Mouse (Mus musculus) liver, embryonic 18 days (tissue): ENCODE data around the gene Stk25. TPM values are rescaled to one million over a fixed set of nuclear protein-coding genes. Genes with fewer than 3 reads are reported as not detected.

Experiments used
- polyA plus RNA-seq: library from polyadenylated mRNA; depleted of rRNA; stranded (reverse); fragments of >200 nt; gene quantifications from 2 replicates; pipeline ENCODE4 v1.2.3, GENCODE M21; 2012; rRNA removed

Gene Stk25
- polyA plus RNA-seq, result 55.0 and 57.8 TPM in 2 replicates

DNA sequence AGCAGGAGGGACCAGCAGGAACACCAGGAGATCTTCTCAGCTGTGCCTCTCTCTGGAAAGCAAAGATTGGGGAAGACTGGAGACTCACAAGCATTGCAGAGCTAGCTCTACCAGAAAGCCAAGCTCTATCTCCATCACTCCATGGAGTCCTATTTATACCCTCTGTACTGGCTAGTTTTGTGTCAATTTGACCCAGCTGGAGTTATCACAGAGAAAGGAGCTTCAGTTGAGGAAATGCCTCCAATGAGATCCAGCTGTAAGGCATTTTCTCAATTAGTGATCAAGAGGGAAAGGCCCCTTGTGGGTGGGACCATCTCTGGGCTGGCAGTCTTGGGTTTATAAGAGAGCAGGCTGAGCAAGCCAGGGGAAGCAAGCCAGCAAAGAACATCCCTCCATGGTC, at the start of gene Stk25:
Stk25 (minus strand) TSS at position 101 of the 400 bp plus-strand sequence.

GRCm38 (mm10) chr1:93685401-93686244, 27.2 kb upstream of the Stk25 start, which contains the start of gene Bok:
TSS of gene Bok (plus strand) at chr1:93685660.

Other genes with a start within 250 kb of the Stk25 start
- gene Hdlbp, start 179.8 kb downstream of the Stk25 start, polyA plus RNA-seq, result 68.2 and 75.8 TPM in 2 replicates
- 1.7 and 2.3 TPM in 2 replicates for gene Farp2, start 146.6 kb downstream of the Stk25 start, polyA plus RNA-seq
- 2.7 and 3.5 TPM in 2 replicates for gene Bok, start 27.0 kb upstream of the Stk25 start, polyA plus RNA-seq
- gene Atg4b, start 92.8 kb upstream of the Stk25 start, polyA plus RNA-seq, result 20.6 and 24.7 TPM in 2 replicates
- 9.9 and 10.5 TPM in 2 replicates for gene Thap4, start 96.2 kb upstream of the Stk25 start, polyA plus RNA-seq
- gene Dtymk, start 143.3 kb upstream of the Stk25 start, polyA plus RNA-seq, result 74.8 and 75.7 TPM in 2 replicates
- 4.8 and 4.9 TPM in 2 replicates for gene Ing5, start 145.3 kb upstream of the Stk25 start, polyA plus RNA-seq
- 7.7 and 7.8 TPM in 2 replicates for gene D2hgdh, start 166.2 kb upstream of the Stk25 start, polyA plus RNA-seq
- 0.12 and 0.13 TPM in 2 replicates for gene Gal3st2, start 202.6 kb upstream of the Stk25 start, polyA plus RNA-seq